Mouse (Mus musculus): ENCODE measurements at regions not wholly inside any gene's neighbourhood (a gene's known extent, or its start where the extent isn't known, plus 50 kb on each side); places are given as distances from the start of the nearest gene placed in this dataset.

GRCm38 (mm10) chr1:177608551-177609020 lies 121.0 kb upstream of the 1700016C15Rik start:
- Histone ChIP-seq H3K4me1 (0 out of 2 replicates have a peak, but pooled peaks cover 4% of the 10 kb centered on the region), H3K36me3 (no peaks in the 10 kb centered on the region), H3K9ac (no peak overlapping the region), H3K4me3 (no peak overlapping the region), H3K27me3 (replicated peaks) (no peaks in the 10 kb centered on the region), H3K4me2 (replicated peaks) (no peak overlapping the region), H3K27ac (no peak overlapping the region), H3K9me3 (no peaks in the 10 kb centered on the region)
- WGBS: 89% methylated on average over 18 of the region's 18 CpGs
- no peak for ATAC-seq (ENCODE audit: low FRiP score, low read depth)

- 86% methylated on average over 2 of the region's 2 CpGs for WGBS
- H3K9me3 ChIP-seq: no peaks in the 10 kb centered on the region
- no peaks in the 10 kb centered on the region for H3K27me3 ChIP-seq (replicated peaks)
- no peaks in the 10 kb centered on the region for H3K36me3 ChIP-seq
- no peak overlapping the region for H3K9ac ChIP-seq
- 0 out of 2 replicates have a peak, but pooled peaks cover 4% of the 10 kb centered on the region for H3K4me1 ChIP-seq
- no peak overlapping the region for H3K4me2 ChIP-seq (replicated peaks)
- no peak overlapping the region for H3K4me3 ChIP-seq
- H3K27ac ChIP-seq: no peak overlapping the region
- no peak for ATAC-seq (ENCODE audit: low FRiP score, low read depth)
Measured at GRCm38 (mm10) chr1:177609226-177609625, 120.4 kb upstream of the 1700016C15Rik start.

- H3K4me3 ChIP-seq: no peak overlapping the region
- H3K9me3 ChIP-seq: no peaks in the 10 kb centered on the region
- H3K4me2 ChIP-seq (replicated peaks): no peak overlapping the region
- H3K9ac ChIP-seq: no peak overlapping the region
- H3K4me1 ChIP-seq: 0 out of 2 replicates have a peak, but pooled peaks cover 4% of the 10 kb centered on the region
- H3K27ac ChIP-seq: no peak overlapping the region
- H3K27me3 ChIP-seq (replicated peaks): no peaks in the 10 kb centered on the region
- 85% methylated on average over 5 of the region's 5 CpGs for WGBS
- no peaks in the 10 kb centered on the region for H3K36me3 ChIP-seq
- no peak for ATAC-seq (ENCODE audit: low FRiP score, low read depth)
Measured at GRCm38 (mm10) chr1:177609683-177610082, 119.9 kb upstream of the 1700016C15Rik start.

GRCm38 (mm10) chr1:177610156-177610555 lies 119.5 kb upstream of the 1700016C15Rik start:
- H3K4me2 ChIP-seq (replicated peaks): no peak overlapping the region

GRCm38 (mm10) chr1:177612546-177612945 lies 117.1 kb upstream of the 1700016C15Rik start:
- 49% methylated on average over 7 of the region's 7 CpGs for WGBS
- Histone ChIP-seq H3K27ac (no peak overlapping the region), H3K27me3 (replicated peaks) (no peaks in the 10 kb centered on the region)

More at GRCm38 (mm10) chr1:177610156-177610555, 119.5 kb upstream of the 1700016C15Rik start:
- Histone ChIP-seq H3K9me3 (no peaks in the 10 kb centered on the region), H3K9ac (no peak overlapping the region), H3K27ac (no peak overlapping the region), H3K36me3 (no peaks in the 10 kb centered on the region), H3K27me3 (replicated peaks) (no peaks in the 10 kb centered on the region), H3K4me3 (no peak overlapping the region), H3K4me1 (0 out of 2 replicates have a peak, but pooled peaks cover 4% of the 10 kb centered on the region)
- WGBS: 77% methylated on average over 2 of the region's 2 CpGs
- ATAC-seq (ENCODE audit: low FRiP score, low read depth): no peak

GRCm38 (mm10) chr1:177615609-177616008 lies 114.0 kb upstream of the 1700016C15Rik start:
- 96% methylated on average over 9 of the region's 9 CpGs for WGBS
- no peak for ATAC-seq (ENCODE audit: low FRiP score, low read depth)
- Histone ChIP-seq H3K4me1 (no peaks in the 10 kb centered on the region), H3K4me2 (replicated peaks) (no peak overlapping the region), H3K9ac (no peak overlapping the region), H3K9me3 (no peaks in the 10 kb centered on the region), H3K4me3 (no peak overlapping the region), H3K27ac (no peak overlapping the region), H3K36me3 (no peaks in the 10 kb centered on the region), H3K27me3 (replicated peaks) (no peaks in the 10 kb centered on the region)

More at GRCm38 (mm10) chr1:177612546-177612945, 117.1 kb upstream of the 1700016C15Rik start:
- no peak for ATAC-seq (ENCODE audit: low FRiP score, low read depth)
- H3K4me2 ChIP-seq (replicated peaks): no peak overlapping the region
- H3K9ac ChIP-seq: no peak overlapping the region
- no peak overlapping the region for H3K4me3 ChIP-seq
- H3K9me3 ChIP-seq: no peaks in the 10 kb centered on the region
- no peaks in the 10 kb centered on the region for H3K4me1 ChIP-seq
- H3K36me3 ChIP-seq: no peaks in the 10 kb centered on the region

- no peak for ATAC-seq (ENCODE audit: low FRiP score, low read depth)
- Histone ChIP-seq H3K36me3 (no peaks in the 10 kb centered on the region), H3K27me3 (replicated peaks) (no peaks in the 10 kb centered on the region), H3K27ac (no peak overlapping the region), H3K4me1 (no peaks in the 10 kb centered on the region), H3K9me3 (no peaks in the 10 kb centered on the region), H3K9ac (no peak overlapping the region), H3K4me3 (no peak overlapping the region), H3K4me2 (replicated peaks) (no peak overlapping the region)
- 79% methylated on average over 24 of the region's 24 CpGs for WGBS
Measured at GRCm38 (mm10) chr1:177616335-177617239, 113.0 kb upstream of the 1700016C15Rik start.

GRCm38 (mm10) chr1:177620501-177621099 lies 109.0 kb upstream of the 1700016C15Rik start:
- Histone ChIP-seq H3K9me3 (no peaks in the 10 kb centered on the region), H3K27ac (no peak overlapping the region), H3K27me3 (replicated peaks) (no peaks in the 10 kb centered on the region), H3K36me3 (no peaks in the 10 kb centered on the region), H3K4me3 (no peak overlapping the region), H3K9ac (no peak overlapping the region), H3K4me2 (replicated peaks) (no peak overlapping the region), H3K4me1 (peaks cover 8% of the 10 kb centered on the region)
- 83% methylated on average over 15 of the region's 15 CpGs for WGBS
- no peak for ATAC-seq (ENCODE audit: low FRiP score, low read depth)

- no peak for ATAC-seq (ENCODE audit: low FRiP score, low read depth)
- no peak overlapping the region for H3K27ac ChIP-seq
- 60% methylated on average over 17 of the region's 17 CpGs for WGBS
Measured at GRCm38 (mm10) chr1:177621854-177622590, 107.6 kb upstream of the 1700016C15Rik start.

GRCm38 (mm10) chr1:177623304-177623726 lies 106.3 kb upstream of the 1700016C15Rik start:
- no peak overlapping the region for H3K27ac ChIP-seq
- 16% methylated on average over 6 of the region's 6 CpGs for whole genome bisulfite sequencing
- no peak for ATAC-seq (ENCODE audit: low FRiP score, low read depth)
- H3K4me1 ChIP-seq: peaks cover 8% of the 10 kb centered on the region
- no peaks in the 10 kb centered on the region for H3K9me3 ChIP-seq
- no peaks in the 10 kb centered on the region for H3K27me3 ChIP-seq (replicated peaks)
- H3K4me2 ChIP-seq (replicated peaks): no peak overlapping the region
- no peaks in the 10 kb centered on the region for H3K36me3 ChIP-seq
- no peak overlapping the region for H3K4me3 ChIP-seq
- H3K9ac ChIP-seq: no peak overlapping the region

More at GRCm38 (mm10) chr1:177621854-177622590, 107.6 kb upstream of the 1700016C15Rik start:
- H3K9ac ChIP-seq: no peak overlapping the region
- no peak overlapping the region for H3K4me2 ChIP-seq (replicated peaks)
- no peaks in the 10 kb centered on the region for H3K27me3 ChIP-seq (replicated peaks)
- no peaks in the 10 kb centered on the region for H3K36me3 ChIP-seq
- peaks cover 8% of the 10 kb centered on the region for H3K4me1 ChIP-seq
- no peak overlapping the region for H3K4me3 ChIP-seq
- no peaks in the 10 kb centered on the region for H3K9me3 ChIP-seq

GRCm38 (mm10) chr1:177623735-177624134 lies 105.9 kb upstream of the 1700016C15Rik start:
- Histone ChIP-seq H3K4me2 (replicated peaks) (no peak overlapping the region), H3K9me3 (no peaks in the 10 kb centered on the region), H3K36me3 (no peaks in the 10 kb centered on the region), H3K4me3 (no peak overlapping the region), H3K9ac (no peak overlapping the region), H3K27ac (no peak overlapping the region), H3K4me1 (peaks cover 8% of the 10 kb centered on the region), H3K27me3 (replicated peaks) (no peaks in the 10 kb centered on the region)
- no peak for ATAC-seq (ENCODE audit: low FRiP score, low read depth)
- 71% methylated on average over 6 of the region's 6 CpGs for WGBS

- no peak for ATAC-seq (ENCODE audit: low FRiP score, low read depth)
- Histone ChIP-seq H3K36me3 (no peaks in the 10 kb centered on the region), H3K4me1 (peaks cover 5% of the 10 kb centered on the region), H3K27me3 (replicated peaks) (no peaks in the 10 kb centered on the region), H3K9ac (no peak overlapping the region), H3K9me3 (no peaks in the 10 kb centered on the region), H3K27ac (no peak overlapping the region), H3K4me3 (no peak overlapping the region), H3K4me2 (replicated peaks) (no peak overlapping the region)
- WGBS: 95% methylated on average over 4 of the region's 4 CpGs
Measured at GRCm38 (mm10) chr1:177627814-177628213, 101.8 kb upstream of the 1700016C15Rik start.
